Mouse (Mus musculus): ENCODE data around the gene Slamf6. TPM values are rescaled to one million over a fixed set of nuclear protein-coding genes. Genes with fewer than 3 reads are reported as not detected.
A peak's percentile ranks its signal among the peaks of the same experiment; 100 is the strongest.

Gene Slamf6
- total and polyA plus RNA-seq, 3 experiments = 0.01 TPM; not detected in 2

DNA sequence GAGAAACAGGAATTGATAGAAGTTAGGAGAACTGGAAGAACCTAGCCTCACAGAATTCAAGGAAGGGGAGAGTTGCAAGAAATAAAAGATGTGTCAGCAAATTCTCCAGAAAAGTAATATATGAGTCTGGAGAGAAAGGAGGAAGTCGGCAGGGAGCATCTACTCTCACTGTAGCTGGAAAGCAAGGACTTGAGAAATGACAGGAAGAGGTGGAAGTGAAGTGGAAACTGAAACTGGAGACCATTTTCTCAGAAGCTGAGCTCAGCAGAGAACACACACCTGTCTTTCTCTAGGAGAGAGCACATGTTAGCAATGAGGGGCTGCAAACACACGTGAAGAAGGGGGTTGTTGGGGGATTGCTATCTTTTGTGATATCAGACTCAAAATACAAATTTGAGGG lies 40.1 kb downstream of the Slamf6 start:
- DNase-seq (ENCODE audit: low read depth, low spot score) = peak; percentile 51
- TF ChIP-seq MAFK (IDR thresholded peaks at IDR 0.05; ENCODE audit: borderline replicate concordance, low read depth, low read length) = peak; percentile 70; the same call in 1 of the 2 replicates
- no peak for TF ChIP-seq ZMIZ1 (IDR thresholded peaks at IDR 0.05; ENCODE audit: low read depth, low read length)
- H3K27ac ChIP-seq (ENCODE audit: control insufficient read depth, low read depth, low read length) = no peak overlapping the region
- no peaks in the 10 kb centered on the region for H3K9me3 ChIP-seq (replicated peaks; ENCODE audit: insufficient read depth, low read length)
- peak overlapping the region in 1 of 2 experiments; percentile 3; a peak in 1 of 4 replicates for H3K4me3 ChIP-seq (ENCODE audit: control insufficient read depth in 1 of 2, insufficient read depth in 1 of 2, low read depth in 2 of 2, low read length in 2 of 2)
- no peaks in the 10 kb centered on the region; a peak in 2 of 4 replicates for H3K27me3 ChIP-seq (ENCODE audit: control insufficient read depth in 1 of 2, insufficient read depth in 2 of 2, low read length in 2 of 2)
- H3K79me2 ChIP-seq (ENCODE audit: control insufficient read depth, insufficient read depth, low read length, poor library complexity) = no peaks in the 10 kb centered on the region
- peaks cover 0 to 19% of the 10 kb centered on the region in 2 experiments; a peak in 3 of 4 replicates for H3K4me1 ChIP-seq (ENCODE audit: control insufficient read depth in 1 of 2, insufficient read depth in 2 of 2, low read length in 2 of 2)
- no peak overlapping the region for H3K9ac ChIP-seq (ENCODE audit: control insufficient read depth, low read depth, low read length, poor library complexity, severe bottlenecking)
- H3K36me3 ChIP-seq (ENCODE audit: control insufficient read depth in 1 of 2, insufficient read depth in 2 of 2, low read length in 2 of 2) = peaks cover 0 to 15% of the 10 kb centered on the region in 2 experiments; a peak in 2 of 4 replicates

DNA sequence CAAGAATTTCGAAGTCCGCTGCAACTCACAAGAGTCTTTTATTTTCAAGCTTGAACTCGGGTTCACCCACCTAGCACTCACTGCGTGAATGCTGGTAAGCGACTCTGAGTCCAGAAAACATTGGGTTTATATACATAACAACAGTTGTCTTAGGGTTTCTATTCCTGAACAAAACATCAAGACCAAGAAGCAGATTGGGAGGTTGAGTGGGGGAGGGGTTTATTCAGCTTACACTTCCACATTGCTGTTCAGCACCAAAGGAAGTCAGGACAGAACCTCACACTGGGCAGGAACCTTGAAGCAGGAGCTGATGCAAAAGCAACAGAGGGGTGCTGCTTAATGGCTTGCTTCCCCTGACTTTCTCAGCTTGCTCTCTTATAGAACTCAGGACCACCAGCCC lies 43.4 kb downstream of the Slamf6 start:
- Histone ChIP-seq H3K9ac (ENCODE audit: control insufficient read depth, low read depth, low read length, poor library complexity, severe bottlenecking) (no peak overlapping the region), H3K79me2 (ENCODE audit: control insufficient read depth, insufficient read depth, low read length, poor library complexity) (no peaks in the 10 kb centered on the region), H3K4me3 (ENCODE audit: control insufficient read depth in 1 of 2, insufficient read depth in 1 of 2, low read depth in 2 of 2, low read length in 2 of 2) (no peak overlapping the region), H3K4me1 (ENCODE audit: control insufficient read depth in 1 of 2, insufficient read depth in 2 of 2, low read length in 2 of 2) (peaks cover 0 to 13% of the 10 kb centered on the region in 2 experiments; a peak in 2 of 4 replicates), H3K9me3 (replicated peaks; ENCODE audit: insufficient read depth, low read length) (no peaks in the 10 kb centered on the region), H3K27me3 (ENCODE audit: control insufficient read depth in 1 of 2, insufficient read depth in 2 of 2, low read length in 2 of 2) (no peaks in the 10 kb centered on the region; a peak in 2 of 4 replicates), H3K36me3 (ENCODE audit: control insufficient read depth in 1 of 2, insufficient read depth in 2 of 2, low read length in 2 of 2) (peaks cover 0 to 8% of the 10 kb centered on the region in 2 experiments; a peak in 2 of 4 replicates), H3K27ac (ENCODE audit: control insufficient read depth, low read depth, low read length) (no peak overlapping the region)
- DNase-seq (ENCODE audit: low read depth, low spot score) = no peak
- no peak for TF ChIP-seq RCOR1 (IDR thresholded peaks at IDR 0.05; ENCODE audit: low read depth, low read length)
- TF ChIP-seq GATA1 (IDR thresholded peaks at IDR 0.05; ENCODE audit: low read depth, low read length) = no peak
- TF ChIP-seq SIN3A (IDR thresholded peaks at IDR 0.05; ENCODE audit: low read length) = no peak
- no peak for TF ChIP-seq ZMIZ1 (IDR thresholded peaks at IDR 0.05; ENCODE audit: low read depth, low read length)
- TF ChIP-seq ZNF384 (IDR thresholded peaks at IDR 0.05; ENCODE audit: low read depth, low read length) = no peak
- no peak for TF ChIP-seq MAFK (IDR thresholded peaks at IDR 0.05; ENCODE audit: borderline replicate concordance, low read depth, low read length)
- TF ChIP-seq TBP (IDR thresholded peaks at IDR 0.05; ENCODE audit: low read depth, low read length) = no peak
- TF ChIP-seq UBTF (IDR thresholded peaks at IDR 0.05; ENCODE audit: borderline replicate concordance, insufficient read depth, low read depth, low read length) = no peak
- no peak for TF ChIP-seq NRF1 (IDR thresholded peaks at IDR 0.05; ENCODE audit: insufficient read depth, low read depth, low read length, poor library complexity, severe bottlenecking)
- no peak for TF ChIP-seq TAL1 (IDR thresholded peaks at IDR 0.05; ENCODE audit: low read length)
- TF ChIP-seq EP300 (IDR thresholded peaks at IDR 0.05; ENCODE audit: low read depth in 1 of 2, low read length in 2 of 2) = no peak
- no peak for TF ChIP-seq CHD1 (IDR thresholded peaks at IDR 0.05; ENCODE audit: low read depth, low read length)
- TF ChIP-seq CHD2 (IDR thresholded peaks at IDR 0.05; ENCODE audit: low read length) = no peak

DNA sequence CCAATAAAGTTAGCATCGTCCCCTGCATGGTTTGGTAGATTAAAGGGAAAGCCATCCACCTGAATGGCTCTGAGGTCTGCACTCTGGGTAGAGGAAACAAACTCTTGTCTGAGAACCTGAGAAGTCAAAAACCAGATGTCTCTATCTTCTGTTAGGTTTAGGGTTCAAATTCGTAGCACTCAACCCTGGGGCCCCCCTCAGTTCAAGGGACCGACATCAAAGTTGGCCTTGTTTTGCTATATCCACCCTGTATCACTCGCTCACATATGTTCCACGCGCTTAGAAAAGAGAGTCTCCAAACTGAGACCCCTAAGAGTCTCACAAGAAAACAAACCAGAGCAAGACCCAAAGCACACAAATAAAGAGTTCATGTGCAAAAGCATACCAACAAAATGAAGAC lies 44.4 kb downstream of the Slamf6 start:
- H3K4me1 ChIP-seq (ENCODE audit: control insufficient read depth in 1 of 2, insufficient read depth in 2 of 2, low read length in 2 of 2) = peaks cover 0 to 13% of the 10 kb centered on the region in 2 experiments; a peak in 2 of 4 replicates
- peaks cover 0 to 6% of the 10 kb centered on the region in 2 experiments; a peak in 2 of 4 replicates for H3K36me3 ChIP-seq (ENCODE audit: control insufficient read depth in 1 of 2, insufficient read depth in 2 of 2, low read length in 2 of 2)
- H3K27ac ChIP-seq (ENCODE audit: control insufficient read depth, low read depth, low read length) = no peak overlapping the region
- no peaks in the 10 kb centered on the region for H3K79me2 ChIP-seq (ENCODE audit: control insufficient read depth, insufficient read depth, low read length, poor library complexity)
- H3K27me3 ChIP-seq (ENCODE audit: control insufficient read depth in 1 of 2, insufficient read depth in 2 of 2, low read length in 2 of 2) = no peaks in the 10 kb centered on the region; a peak in 2 of 4 replicates
- no peaks in the 10 kb centered on the region for H3K9me3 ChIP-seq (replicated peaks; ENCODE audit: insufficient read depth, low read length)
- H3K9ac ChIP-seq (ENCODE audit: control insufficient read depth, low read depth, low read length, poor library complexity, severe bottlenecking) = no peak overlapping the region
- H3K4me3 ChIP-seq (ENCODE audit: control insufficient read depth in 1 of 2, insufficient read depth in 1 of 2, low read depth in 2 of 2, low read length in 2 of 2) = no peak overlapping the region
- DNase-seq (ENCODE audit: low read depth, low spot score) = no peak
- TF ChIP-seq MAFK (IDR thresholded peaks at IDR 0.05; ENCODE audit: borderline replicate concordance, low read depth, low read length) (no peak), MAZ (IDR thresholded peaks at IDR 0.05; ENCODE audit: low read depth, low read length) (no peak), POLR2AphosphoS2 (IDR thresholded peaks at IDR 0.05; ENCODE audit: low read length) (no peak), ETS1 (IDR thresholded peaks at IDR 0.05; ENCODE audit: low read depth, low read length) (no peak), HCFC1 (IDR thresholded peaks at IDR 0.05; ENCODE audit: low read depth, low read length) (no peak), MXI1 (IDR thresholded peaks at IDR 0.05; ENCODE audit: low read depth, low read length) (no peak), ZNF384 (IDR thresholded peaks at IDR 0.05; ENCODE audit: low read depth, low read length) (no peak), UBTF (IDR thresholded peaks at IDR 0.05; ENCODE audit: borderline replicate concordance, insufficient read depth, low read depth, low read length) (no peak), E2F4 (IDR thresholded peaks at IDR 0.05; ENCODE audit: borderline replicate concordance, low read depth, low read length) (no peak), MYB (IDR thresholded peaks at IDR 0.05; ENCODE audit: low read depth, low read length) (no peak), MAX (IDR thresholded peaks at IDR 0.05; ENCODE audit: low read length) (no peak), EP300 (IDR thresholded peaks at IDR 0.05; ENCODE audit: low read depth in 1 of 2, low read length in 2 of 2) (no peak), JUND (IDR thresholded peaks at IDR 0.05; ENCODE audit: low read depth, low read length) (no peak)

All from MEL (cell line).